Mouse (Mus musculus): ENCODE data around the gene Fank1.
A peak's percentile ranks its signal among the peaks of the same experiment; 100 is the strongest.
"Not testable (repeated sequence)": the region's sequence is repeated elsewhere in the genome, so short reads cannot be mapped to it uniquely, and the experiment has no call there.

Fank1 gene

DNA sequence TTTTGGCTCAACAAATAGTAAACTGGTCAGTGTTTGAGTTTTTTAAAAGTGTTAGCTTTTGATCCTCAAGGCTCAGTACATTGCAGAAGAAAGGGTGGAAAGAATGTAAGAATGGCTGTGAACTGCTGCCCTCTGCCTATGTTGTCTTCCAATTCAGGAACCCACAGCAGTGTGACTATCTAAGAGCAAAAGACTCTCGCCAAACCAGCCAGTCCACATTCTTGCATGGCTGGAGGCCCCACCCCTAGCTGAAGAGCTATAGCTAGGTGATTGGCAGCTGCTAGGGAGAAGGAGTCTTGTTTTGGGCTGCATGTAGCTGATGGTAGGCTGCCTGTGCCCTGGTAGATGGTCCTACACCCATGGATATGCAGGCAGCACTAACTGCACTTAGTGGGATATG, 70.5 kb downstream of the Fank1 start:
- no peak for DNase-seq

DNA sequence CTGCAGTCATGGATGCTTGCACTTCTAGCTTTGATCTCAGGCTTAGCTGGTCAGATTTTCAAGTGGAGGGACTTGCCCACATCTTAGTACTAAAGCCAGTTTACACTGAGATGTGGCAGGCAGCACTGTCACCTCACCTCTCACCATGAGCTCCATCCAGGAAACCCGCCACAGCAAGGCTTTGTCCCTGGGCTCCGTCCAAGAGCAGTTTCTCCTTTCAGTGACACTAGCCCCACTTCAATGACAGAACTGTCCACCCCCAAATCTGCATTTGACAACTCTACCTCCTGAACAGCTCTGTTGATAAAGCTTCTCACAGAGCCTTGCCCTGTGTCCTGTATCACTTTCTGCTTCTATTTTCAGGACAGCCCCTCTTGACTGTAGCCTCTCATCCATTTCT, 71.5 kb downstream of the Fank1 start:
- no peak for DNase-seq

DNA sequence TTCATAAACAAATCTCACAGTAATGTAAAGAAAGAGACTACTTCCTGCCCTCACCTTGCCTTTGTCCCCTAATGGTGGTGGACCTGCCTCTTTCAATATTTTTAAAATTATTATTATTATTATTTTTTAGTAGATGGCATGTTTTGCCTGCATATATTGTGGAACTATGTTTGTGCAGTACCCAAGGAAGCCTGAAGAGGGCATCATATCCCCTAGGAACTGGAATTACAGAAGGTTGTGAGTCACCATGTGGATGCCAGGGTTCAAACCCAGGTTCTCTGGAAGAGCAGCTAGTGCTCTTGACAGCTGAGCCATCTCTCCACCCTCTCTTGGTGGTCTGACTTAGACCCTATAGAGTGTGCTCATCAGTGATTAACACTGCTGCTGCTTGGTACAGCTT, 74.1 kb downstream of the Fank1 start:
- no peak for DNase-seq

DNA sequence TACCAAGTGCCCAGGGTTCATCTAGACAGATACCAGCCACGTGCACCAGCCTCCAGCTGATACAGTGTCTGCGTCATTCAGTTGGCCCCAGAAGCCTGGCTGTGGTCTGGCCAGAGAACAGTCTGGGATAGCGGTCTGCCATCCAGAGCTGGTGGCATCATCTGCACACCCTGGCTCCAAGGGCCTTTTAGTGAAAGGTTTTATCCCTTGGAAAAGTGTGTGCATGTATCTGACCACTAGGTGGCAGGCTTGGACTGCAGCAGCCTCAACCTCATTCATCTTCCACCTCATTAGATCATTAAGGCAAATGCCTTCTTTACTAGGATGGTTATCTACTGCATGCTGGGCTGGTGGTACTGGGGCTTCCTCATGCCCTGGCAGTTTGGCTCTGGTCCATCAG, 79.6 kb downstream of the Fank1 start:
- peak; percentile 22 to 31 for DNase-seq

DNA sequence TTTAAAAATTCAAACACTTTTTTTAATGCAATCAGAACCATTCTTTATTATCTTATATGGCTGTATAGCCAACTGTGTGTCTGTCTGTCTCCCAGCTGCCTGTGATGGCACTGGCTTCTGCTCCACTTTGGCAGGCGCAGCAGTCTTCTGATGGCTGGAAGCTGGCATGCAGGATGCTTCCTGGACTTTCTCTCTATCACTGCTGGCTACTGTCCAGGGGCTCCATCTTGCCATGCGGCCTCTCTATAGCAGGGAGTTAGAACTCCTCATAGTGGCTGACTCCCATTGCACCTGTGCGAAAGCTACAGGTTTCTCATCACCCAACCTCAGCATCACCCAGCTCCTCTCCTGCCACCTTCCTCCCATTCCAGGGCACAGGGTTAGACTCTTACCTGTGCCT, 81.8 kb downstream of the Fank1 start:
- no peak for DNase-seq

DNA sequence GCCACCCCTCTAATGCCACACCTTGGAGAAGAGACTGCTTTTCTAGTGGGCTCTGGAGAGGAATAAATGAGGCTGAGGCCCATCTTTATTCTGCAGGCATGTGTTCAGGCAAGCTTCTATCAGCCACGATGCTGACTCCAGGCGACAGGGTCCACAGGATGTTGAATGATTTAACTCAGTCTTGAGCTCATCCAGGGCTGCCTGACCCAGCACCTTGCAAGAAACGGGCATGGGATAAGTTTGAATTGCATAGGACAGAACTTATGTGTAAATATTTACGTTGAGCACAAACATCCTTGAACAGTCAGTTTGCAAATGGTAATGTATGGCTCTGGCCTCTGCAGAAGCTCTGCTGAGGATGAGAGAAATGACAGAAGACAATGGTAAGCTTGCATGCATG, 82.9 kb downstream of the Fank1 start:
- no peak for DNase-seq

DNA sequence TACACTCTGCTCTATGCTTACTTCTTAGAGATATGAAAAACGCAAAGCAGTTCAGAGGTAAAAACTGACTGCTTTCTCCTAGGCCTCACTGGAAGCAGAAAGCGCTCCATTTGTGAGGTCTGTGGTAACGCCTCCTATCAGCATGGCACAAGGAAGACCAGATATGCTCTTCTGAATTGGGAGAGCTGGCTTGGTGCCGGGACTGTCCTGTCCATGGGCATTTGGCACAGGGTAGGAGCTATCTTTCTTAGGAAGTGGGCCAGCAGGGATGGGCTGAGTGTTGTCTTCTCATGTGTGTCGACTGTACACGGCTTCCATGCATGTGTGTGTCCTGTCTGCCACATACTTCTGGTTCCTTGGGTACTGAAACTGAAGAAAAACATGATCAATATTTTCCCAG, 85.6 kb downstream of the Fank1 start:
- DNase-seq: no peak

DNA sequence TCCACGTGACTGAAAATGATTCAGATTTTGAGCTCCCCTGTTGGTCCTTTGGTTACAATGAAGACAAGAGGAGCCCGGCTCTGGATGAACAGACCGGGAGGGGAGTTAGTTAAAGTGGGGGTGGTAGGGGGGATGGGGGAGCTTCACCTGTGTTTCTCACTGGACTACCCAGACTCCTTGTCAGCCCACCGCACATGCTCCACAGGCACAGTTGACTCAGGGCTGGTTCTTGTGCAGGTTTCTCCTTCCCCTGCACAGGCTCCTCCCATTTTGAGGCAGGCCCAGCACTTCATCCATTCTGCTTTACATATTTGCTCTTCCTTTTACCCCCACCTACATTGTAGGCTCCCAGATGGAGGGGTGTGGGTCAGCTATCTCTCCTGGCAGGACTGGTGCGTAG, 86.1 kb downstream of the Fank1 start:
- DNase-seq: no peak

DNA sequence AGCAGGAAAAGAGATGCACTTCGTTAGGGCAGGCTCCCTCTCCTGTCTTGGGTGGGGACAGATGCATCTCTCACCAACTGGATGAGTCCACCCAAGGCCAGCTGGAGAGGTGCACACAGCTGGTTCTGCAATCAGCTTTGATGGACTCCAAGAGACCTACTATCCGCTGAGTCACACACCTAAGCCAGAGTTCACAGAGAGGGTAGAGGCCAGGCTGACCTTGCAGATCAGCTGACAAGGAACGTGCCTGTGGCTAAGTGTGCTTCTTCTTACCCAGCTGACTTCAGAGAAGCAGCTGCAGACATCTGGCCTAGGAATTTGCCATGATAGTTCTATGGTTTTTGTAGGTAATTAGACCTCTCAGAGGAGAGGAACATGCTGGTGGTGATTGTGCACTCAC, 86.5 kb downstream of the Fank1 start:
- DNase-seq: no peak

DNA sequence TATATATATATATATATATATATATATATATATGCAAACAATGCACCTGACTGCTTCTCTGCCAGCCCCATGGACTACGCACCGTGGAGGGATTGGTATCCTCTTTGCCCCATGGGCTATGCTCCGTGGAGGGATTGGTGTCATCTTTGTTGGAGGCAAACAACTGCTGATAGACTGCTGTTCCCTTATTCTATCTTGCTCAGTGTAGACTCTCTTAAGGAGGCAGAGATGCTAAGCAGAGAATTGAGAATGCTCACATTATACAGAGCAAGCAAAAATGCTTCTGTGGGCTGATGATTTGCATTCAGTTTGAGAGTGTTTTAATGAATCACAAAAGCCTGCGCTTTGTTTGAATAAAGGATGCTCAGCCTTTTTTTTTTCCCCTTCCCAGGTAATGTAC, 87.0 kb downstream of the Fank1 start:
- no peak for DNase-seq

DNA sequence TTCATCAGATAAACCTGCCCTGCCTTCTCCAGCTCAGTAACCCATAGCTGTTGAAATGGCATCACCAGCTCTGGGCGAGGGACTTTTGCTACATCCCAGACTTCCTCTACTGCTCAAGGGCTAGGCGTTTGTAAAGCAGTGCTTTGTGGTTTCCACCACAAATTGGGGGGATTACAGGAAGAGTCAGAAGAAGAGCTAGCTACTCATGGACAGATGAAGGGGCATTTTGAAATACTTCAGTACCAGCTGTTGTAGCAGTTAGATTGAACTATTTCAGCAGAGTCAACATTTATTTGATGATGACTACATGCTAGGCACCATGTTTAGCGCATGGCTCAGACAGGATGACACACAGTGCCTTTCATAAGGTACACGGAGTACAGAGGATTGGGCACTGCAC, 93.6 kb downstream of the Fank1 start:
- no peak for DNase-seq

DNA sequence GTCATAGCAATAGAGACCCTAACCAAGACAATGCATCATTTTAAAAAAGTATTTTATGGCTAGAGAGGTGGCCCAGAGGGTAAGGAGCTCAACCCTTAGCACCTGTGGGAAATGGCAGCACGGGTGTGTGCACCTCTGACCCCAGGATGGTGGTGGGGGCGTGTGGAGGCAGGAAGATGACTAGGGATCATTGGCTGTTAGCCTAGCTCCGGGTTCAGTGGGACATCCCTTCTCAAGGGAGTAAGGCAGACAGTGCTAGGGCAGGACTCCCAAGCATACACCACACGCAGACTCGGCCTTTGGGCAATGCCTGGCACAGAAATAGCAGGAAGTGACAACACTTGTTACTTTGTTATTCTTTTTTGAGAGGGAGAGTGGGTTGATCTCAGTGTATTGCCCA, 96.0 kb downstream of the Fank1 start:
- DNase-seq: no peak

DNA sequence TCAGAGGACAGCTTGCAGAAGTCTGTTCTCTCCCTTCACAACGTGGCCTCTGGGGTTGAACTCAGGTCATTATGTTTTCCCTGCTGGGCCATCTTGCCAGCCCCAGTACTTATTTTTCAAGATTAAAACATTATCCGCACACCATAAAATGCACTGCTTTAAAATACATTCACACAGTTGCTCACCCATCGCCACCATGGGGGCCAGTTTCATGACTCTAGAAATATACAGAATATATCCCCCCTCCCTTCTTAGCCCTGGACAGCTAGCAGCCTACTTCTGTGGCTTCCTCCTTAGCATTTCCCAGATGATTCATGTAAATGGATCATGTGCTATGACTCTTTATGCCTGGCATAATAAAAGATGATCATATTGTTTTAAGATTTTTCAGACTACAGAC, 99.5 kb downstream of the Fank1 start:
- DNase-seq: no peak

DNA sequence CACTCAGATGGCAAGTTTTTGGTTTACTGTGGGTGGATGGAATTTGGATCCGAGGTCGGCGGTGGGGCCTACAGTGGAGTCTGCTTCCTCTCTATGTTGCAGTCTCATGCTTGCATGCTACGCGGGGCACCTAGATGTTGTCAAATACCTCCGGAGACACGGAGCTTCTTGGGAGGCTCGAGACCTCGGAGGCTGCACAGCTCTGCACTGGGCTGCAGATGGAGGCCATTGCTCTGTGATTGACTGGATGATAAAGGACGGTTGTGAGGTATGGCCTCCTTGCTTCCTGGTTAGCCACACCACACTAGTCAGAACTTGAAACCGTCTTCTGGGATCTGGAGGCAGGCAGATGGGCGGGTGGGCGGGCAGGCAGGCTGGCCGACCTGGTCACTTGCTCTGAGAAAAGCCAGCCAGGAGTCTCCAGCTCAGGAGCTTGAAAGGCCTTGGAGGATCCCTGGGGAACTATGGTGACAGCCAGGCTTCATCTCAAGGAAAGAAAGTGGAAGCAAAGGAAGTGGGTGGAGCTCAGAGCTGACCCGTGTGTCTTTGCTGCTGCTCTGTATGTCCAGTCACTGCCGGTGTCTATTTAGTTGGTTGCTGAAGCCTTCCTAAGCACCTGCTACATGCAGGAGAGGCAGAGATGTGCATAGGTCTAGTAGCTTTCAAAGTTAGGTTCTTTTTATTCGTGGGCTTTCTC, 100.1 kb downstream of the Fank1 start:
- DNase-seq: no peak

DNA sequence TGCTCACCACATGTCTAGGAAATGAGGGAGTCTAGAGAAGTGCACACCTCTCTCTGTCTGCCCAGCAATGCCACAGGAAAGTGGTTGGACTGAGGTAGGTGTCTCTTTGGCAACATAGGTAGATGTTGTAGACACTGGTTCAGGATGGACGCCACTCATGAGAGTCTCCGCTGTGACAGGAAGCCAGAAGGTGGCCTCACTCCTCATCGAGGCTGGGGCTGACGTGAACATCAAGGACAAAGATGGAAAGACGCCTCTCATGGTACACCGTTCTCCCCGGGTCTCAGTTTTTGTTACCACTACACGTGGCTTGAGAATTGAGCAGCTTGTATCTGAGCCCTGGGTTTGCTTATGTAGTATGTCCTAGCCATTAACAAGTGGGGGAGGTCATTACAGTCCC, 103.1 kb downstream of the Fank1 start:
- no peak for DNase-seq

DNA sequence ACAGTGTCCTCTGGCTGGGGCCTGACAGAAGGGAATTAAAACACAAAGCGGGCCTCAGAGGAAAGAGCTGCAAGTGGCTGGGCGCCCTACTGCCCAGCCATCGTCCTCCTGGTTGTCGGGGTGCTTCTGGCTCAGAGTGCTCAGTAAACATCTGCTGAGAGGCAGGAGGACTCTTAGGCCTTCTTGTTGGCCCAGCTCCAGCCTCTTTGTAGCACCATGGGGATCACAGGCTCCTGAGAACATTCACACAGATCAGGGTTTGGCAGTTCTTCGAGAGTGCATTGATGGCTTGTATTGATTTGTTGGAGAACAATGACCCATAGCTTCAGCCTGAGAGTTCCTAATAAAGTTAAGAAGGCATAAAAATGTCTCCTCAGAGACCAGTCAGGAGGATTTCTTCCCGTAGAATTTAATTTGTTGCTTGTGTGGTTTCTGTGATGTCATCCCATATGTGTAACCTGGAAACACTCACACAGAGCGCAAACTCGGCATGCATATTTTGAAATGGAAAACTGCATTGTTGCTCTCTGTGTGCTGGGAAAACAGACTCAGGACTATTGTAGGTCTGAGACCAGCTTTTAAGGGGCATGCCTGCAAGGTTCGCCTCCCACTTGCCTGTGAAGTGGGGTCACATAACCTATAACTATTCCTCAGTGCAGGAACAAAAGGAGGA, 108.2 kb downstream of the Fank1 start:
- not testable (repeated sequence) for DNase-seq

DNA sequence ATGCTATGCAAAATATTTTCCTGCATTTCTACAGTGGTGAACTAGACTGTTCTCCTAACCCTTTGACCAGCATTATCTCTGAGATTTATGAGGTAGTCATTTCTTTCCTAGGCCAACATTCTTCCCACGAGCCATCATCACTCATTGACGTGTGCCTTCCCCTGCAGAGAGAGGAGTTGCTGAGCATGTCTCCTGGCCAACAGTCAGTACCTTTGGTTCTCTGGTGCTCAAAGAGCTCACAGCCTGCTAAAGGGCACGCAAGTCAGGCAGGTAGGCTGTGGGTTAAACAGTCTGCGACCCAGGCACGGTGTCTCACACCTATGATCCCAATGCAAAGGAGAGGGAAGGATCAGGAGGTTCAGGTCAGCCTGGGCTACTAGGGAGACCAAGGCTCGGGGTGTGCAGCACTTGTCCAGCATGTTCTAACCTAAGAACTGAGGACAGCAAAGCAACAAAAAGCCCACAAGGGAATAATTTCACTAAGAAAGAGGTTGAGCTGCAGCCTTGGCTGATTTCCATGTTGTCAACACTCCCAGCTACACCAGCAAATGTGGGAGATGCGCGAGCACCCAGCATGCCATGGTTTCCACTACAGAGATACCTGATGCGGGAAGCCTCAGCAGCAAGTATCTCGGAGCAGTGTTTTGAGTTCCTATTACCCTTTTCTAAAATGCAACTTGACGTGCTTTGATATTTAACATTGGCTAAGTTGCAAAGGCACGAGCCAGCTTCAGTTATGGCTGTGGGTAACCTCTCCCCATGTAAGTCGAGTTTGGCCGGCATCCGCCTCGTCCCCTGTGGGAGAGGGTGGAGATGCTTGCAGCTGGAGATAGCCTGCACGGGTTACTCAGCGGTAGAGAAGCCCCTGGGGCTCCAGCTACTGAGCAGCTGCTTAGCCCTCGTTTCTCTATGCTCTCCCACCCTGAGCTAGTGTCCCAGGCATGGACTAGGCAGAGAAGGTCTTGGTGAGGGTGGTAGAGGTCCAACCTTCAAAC, 112.6 kb downstream of the Fank1 start:
- DNase-seq: no peak

DNA sequence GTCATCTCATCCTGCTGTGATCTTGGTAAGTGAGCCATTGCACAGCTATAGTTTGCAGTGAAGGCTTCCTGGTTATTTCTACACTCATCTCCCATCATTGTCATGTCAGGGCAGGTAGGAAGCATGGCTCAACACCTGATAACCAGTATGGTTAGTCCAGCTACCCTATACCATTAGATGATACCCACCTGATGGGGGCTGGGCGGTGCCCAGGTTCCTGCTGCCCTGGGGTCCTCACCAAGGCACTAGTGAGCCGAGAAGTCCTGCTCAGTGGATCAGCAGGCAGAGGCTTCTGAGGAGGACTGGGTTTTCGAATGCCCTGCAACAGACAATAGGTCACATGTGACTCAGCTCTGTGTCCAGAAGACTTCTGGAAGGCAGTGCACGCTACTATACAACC, 113.3 kb downstream of the Fank1 start:
- no peak for DNase-seq

DNA sequence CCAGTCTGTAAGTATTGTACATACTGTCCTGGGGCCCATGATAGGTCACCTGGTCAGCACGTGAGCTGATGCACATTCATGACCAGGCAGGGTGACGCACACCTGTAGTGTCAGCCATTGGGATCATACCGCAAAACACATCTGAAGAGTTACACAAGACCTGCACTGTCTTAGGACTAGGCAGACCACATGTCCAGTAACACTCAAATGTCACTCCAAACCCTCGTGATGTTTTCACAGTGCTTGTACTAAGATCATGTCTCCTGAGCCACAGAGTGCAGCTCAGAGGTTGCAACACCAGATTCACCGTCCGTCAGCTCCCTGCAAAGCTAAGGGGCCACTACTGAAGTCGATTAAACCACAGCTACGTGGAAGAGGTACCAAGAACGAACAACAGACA, 114.6 kb downstream of the Fank1 start:
- DNase-seq: no peak

DNA sequence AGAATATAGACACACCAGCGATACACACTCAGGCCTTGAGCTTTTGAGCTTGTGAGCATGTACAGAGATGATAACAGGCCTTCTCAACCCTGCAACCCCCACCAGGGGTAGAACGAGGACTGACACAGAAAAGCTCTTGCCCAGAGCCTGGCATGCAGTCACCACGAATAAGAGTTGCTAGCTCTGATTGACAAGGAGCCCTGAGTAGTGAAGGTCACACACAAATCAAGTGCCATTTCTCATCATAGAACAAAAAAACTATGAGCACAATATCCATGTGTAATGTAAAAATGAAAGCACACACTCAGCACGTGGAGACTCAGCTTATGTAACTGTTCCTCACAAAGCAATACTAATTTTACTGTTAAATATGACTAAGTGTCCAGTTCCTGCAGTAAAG, 115.1 kb downstream of the Fank1 start:
- no peak for DNase-seq

DNA sequence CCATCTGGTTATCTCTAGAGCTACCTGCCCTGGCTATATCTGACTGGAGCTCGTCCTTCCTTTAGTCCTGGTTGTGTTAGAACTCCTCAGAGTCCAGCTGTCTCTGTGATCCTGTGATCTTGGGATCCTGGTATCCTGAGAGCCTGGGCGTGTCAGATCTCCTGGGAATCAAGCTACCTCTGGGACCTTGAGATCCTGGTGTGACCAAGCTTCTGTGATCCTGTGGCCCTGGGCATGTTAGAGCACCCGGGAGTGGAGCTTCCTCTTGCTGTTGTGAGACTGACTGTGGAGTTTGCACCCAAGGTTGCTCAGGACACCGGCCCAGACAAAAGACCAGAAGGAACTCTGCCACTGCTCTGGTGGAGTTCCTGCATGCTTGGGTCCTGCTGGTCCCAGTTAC, 122.7 kb downstream of the Fank1 start:
- DNase-seq: no peak

DNA sequence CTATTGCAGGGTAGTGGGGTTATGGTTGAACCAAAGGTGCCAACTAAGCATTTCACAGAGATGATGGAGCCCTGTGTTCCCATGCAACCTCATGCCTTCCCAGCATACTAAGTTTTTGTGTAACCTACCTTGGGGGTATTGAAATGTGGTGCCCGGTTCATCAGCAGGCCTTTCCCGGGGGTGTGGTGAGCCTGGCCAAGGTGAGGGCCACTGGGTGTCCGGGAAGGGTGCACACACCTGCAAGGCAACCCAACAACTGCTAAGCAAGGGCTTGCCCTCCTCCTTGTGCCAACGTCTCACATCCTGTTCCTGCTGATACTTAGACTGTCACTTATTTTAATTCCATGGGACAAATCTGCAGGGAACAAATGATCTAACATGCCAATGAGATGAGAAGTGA, 132.3 kb downstream of the Fank1 start:
- no peak for DNase-seq

DNA sequence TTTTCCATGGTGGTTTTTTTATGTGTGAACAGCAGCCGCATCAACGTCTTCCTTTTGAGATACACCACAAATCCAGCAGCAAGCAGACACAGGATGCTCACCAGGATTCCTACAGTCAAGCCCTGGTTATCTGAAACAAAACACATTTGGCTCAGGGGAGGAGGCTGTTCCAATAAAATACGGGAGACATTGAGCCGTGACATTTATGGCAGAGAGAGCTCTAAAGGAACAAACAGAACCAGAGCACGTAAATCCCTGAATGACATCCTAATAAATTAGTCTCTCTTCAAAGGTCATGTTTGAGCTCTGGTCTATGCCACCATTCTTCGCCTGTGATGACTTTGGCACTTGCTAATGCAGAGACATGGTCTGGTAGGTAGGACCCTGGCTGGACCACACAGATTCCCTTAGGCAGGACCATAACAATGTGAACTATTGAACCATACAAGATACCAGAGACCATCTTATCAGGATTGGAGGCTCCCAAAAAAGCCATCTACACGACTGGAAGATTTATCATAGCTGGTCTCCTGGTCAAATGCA, 133.2 kb downstream of the Fank1 start:
- DNase-seq: no peak

DNA sequence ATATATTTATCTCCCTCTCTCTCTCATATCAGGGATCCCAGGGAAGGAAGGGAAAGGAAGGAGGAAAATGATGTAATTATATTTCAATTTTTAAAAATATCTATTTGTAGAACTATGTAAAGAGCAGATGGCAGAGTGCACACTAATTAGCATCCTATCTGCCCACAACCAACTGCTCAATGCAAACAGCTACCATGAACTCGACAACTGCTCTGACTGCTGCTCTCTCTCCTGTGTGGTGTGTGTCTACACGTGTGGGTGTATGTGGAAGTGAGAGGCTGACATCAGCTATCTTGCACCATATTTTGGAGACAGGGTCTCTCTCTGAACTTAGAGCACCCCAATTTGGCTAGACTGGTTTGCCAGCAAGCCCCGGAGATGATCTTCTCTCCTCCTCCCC, 135.2 kb downstream of the Fank1 start:
- no peak for DNase-seq
